Mouse (Mus musculus): ENCODE results near the gene Serpinb6a.
A peak's percentile ranks its signal among the peaks of the same experiment; 100 is the strongest.

Gene Serpinb6a

GRCm38 (mm10) chr13:34002058-34003006 is at the start of gene Serpinb6a, which contains the start of gene Ripk1:
Gene Serpinb6a, minus strand, starts transcription at chr13:34002794.
Gene Ripk1, plus strand, starts transcription at chr13:34002363.
- peak; percentile 95 for DNase-seq (ENCODE audit: low read depth, low spot score)

GRCm38 (mm10) chr13:34051692-34052091 is 49.1 kb upstream of the Serpinb6a start:
- no peak for DNase-seq (ENCODE audit: low read depth, low spot score)

GRCm38 (mm10) chr13:34050479-34050878 is 47.9 kb upstream of the Serpinb6a start:
- DNase-seq (ENCODE audit: low read depth, low spot score): no peak

- DNase-seq (ENCODE audit: low read depth, low spot score): no peak
Observed at GRCm38 (mm10) chr13:34047526-34047925, 44.9 kb upstream of the Serpinb6a start.

- DNase-seq (ENCODE audit: low read depth, low spot score): peak; percentile 85
Observed at GRCm38 (mm10) chr13:34046421-34047012, 43.9 kb upstream of the Serpinb6a start.

- no peak for DNase-seq (ENCODE audit: low read depth, low spot score)
Observed at GRCm38 (mm10) chr13:34045511-34046249, 43.1 kb upstream of the Serpinb6a start.

GRCm38 (mm10) chr13:34043716-34044393 is 41.3 kb upstream of the Serpinb6a start:
- DNase-seq (ENCODE audit: low read depth, low spot score): peak; percentile 61

- no peak for DNase-seq (ENCODE audit: low read depth, low spot score)
Observed at GRCm38 (mm10) chr13:34040091-34040490, 37.5 kb upstream of the Serpinb6a start.

GRCm38 (mm10) chr13:34038901-34039341 is 36.3 kb upstream of the Serpinb6a start:
- DNase-seq (ENCODE audit: low read depth, low spot score): no peak

GRCm38 (mm10) chr13:34038056-34038432 is 35.5 kb upstream of the Serpinb6a start:
- DNase-seq (ENCODE audit: low read depth, low spot score): no peak

- peak; percentile 96 for DNase-seq (ENCODE audit: low read depth, low spot score)
Observed at GRCm38 (mm10) chr13:34037172-34038055, 34.8 kb upstream of the Serpinb6a start, which contains the start of gene Bphl. Gene Bphl, plus strand, starts transcription at chr13:34037597.

- DNase-seq (ENCODE audit: low read depth, low spot score): no peak
Observed at GRCm38 (mm10) chr13:34036726-34037125, 34.1 kb upstream of the Serpinb6a start.

GRCm38 (mm10) chr13:34035424-34035823 is 32.8 kb upstream of the Serpinb6a start:
- DNase-seq (ENCODE audit: low read depth, low spot score): no peak

GRCm38 (mm10) chr13:34032041-34032440 is 29.4 kb upstream of the Serpinb6a start:
- DNase-seq (ENCODE audit: low read depth, low spot score): no peak

GRCm38 (mm10) chr13:34021998-34022397 is 19.4 kb upstream of the Serpinb6a start:
- DNase-seq (ENCODE audit: low read depth, low spot score): no peak

GRCm38 (mm10) chr13:34018521-34018920 is 15.9 kb upstream of the Serpinb6a start:
- no peak for DNase-seq (ENCODE audit: low read depth, low spot score)

GRCm38 (mm10) chr13:34016927-34017569 is 14.5 kb upstream of the Serpinb6a start:
- no peak for DNase-seq (ENCODE audit: low read depth, low spot score)

- no peak for DNase-seq (ENCODE audit: low read depth, low spot score)
Observed at GRCm38 (mm10) chr13:34007234-34007633, 4.6 kb upstream of the Serpinb6a start.

- DNase-seq (ENCODE audit: low read depth, low spot score): no peak
Observed at GRCm38 (mm10) chr13:34003058-34003457, 464 bp upstream of the Serpinb6a start.

GRCm38 (mm10) chr13:33995197-33995596 is 7.4 kb downstream of the Serpinb6a start:
- DNase-seq (ENCODE audit: low read depth, low spot score): peak; percentile 89

All from R1 (cell line).